Mouse (Mus musculus) right cerebral cortex, postnatal 25 days (tissue): ENCODE results near the gene Alkbh4.
"Not testable (repeated sequence)": the region's sequence is repeated elsewhere in the genome, so short reads cannot be mapped to it uniquely, and the experiment has no call there.

Experiments
- DNase-seq: peaks from one replicate; pipeline ENCODE4 v3.0.0; 2022

Gene Alkbh4

DNA sequence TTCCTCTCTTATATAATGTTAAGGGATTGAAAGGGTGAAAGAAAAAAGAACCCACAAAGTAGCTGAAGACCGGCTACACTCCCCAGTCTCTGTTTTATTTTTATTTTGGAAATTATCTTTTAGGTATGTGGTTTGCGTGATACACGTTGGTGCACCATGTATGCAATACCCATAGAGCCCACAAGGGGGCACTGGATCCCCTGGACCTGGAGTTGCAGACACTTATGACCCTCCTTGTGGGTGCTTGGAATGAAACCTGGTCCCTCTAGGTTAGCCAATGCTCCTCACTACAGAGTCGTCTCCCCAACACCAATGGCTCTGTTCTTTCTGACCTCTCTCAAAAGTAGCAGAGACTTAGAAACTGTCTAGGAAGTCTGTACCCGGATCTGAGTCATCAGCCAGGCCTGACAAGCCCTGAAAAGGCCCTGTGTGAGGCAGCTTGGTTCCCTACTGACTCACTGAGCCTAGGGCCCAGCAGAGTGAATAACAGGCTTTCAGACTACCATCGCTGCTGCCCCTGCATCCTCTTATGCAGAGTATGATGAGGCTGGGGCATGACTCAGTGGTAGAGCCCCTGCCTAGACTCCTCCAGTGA, 7.3 kb downstream of the Alkbh4 start:
- no peak for DNase-seq

DNA sequence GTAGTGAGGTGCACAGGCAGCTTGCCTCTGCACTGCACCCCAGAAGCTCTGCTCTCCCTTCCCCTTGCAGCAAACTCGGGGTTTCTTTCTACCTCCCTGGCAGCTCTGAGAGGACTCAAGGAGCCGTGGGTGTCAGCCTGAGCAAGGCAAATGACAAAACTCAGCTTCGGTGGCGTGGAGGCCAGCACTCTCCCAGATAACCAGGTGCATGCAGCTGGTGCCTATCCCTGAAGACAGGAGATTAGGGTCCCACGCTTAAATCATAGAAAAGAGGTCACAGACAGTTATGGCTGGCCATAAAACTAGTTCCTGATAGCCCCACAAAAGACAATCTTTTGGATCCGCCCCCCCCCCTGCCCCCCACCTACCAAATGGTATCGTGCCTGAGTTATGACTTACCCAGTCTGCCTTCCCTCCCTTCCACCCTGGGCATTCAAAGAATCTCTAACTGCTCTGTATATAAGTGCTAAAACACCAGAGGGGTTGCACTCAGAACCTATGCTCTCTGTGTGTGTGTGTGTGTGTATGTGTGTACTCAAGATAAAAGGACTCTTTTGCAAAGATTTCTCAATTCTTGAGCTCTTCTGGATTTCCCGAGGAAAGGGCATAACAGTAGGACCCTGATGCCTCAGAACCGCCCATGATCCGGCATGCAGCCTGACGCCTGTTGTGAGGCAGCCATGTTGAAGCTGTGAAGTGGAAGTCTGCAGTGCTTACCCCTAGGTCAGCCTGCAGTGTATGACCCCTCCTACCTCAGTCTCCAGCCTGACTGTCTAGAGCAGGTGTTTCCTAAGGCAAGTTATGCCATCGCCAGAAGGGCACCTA, 8.9 kb downstream of the Alkbh4 start:
- DNase-seq = no peak

DNA sequence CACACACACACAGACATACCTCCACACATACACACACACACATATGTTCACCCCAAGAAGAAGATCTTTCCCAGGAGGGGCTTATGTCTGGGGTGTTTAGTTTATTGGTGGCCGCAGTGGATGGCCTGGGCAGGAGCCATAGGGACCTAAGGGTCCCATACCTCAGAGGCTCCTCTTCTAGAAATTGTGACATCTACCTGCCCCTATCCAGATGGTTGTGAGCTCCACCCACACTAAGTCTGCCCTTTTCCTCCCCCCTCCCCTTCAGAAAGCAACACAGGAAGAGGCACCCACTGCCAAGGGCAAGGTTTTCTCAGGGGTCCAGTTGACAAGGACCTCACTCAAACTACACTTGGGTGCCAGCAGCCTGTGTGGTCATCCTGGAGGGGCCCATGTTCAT, 11.0 kb downstream of the Alkbh4 start:
- DNase-seq = no peak

DNA sequence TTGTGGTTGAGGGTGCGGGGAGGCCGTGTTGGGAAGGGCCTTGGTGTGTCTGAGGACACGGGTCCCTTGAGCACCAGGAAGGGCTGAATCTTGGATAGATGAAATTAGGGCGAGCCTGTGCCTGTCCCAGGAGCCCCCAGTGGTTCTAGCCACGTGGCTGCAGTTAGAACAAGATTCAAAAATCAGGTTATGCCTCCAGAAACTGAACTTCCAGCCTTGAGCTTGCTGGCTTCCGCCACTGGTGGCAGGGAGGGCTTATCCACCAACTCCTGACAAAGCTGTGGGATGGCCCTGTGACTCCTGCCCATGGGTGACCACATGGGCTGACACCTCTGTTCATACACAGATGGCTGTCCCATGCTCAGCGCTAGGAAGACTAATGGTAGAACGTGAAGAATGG, 11.8 kb downstream of the Alkbh4 start:
- DNase-seq = no peak

- not testable (repeated sequence) for DNase-seq
These were observed 13.2 kb downstream of the Alkbh4 start for GRCm38 (mm10) chr5:136149134-136149576.

DNA sequence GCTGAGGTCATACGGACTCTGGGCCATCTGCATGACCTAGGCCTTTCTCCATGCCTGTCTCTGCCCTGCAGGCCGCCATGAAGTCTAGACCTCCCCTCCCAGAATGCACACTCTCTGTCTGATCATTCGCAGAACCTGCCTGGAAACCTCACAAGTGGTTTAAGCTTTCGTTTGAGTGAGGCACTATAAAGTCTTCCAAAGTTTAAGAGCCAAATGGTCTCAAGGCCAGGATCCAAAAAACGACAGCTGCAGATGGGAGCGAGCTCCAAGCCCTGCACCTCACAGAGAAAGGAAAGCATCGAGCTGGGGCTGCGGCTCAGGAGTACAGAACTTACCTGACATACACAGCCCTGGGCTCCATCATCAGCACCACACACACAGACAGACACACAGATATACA, 16.4 kb downstream of the Alkbh4 start:
- DNase-seq = no peak

GRCm38 (mm10) chr5:136155399-136155798, 19.5 kb downstream of the Alkbh4 start:
- no peak for DNase-seq

DNA sequence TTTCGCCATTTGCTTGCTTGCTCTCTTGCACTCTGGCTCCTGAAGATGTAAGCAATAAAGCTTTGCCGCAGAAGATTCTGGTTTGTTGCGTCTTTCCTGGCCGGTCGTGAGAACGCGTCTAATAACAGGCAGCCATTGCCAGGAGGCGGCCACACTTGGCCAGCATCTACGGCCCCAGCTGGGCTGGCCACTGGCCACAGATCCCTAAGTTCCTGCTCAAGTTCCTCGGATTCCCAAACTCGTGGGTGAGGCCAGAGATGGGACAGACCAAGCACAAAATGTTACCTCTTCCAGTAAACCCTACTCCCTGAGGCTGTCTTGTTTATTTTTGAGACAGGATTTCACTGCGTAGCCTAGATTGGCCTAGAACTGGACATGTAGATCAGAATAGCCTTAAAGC, 24.1 kb downstream of the Alkbh4 start:
- not testable (repeated sequence) for DNase-seq

DNA sequence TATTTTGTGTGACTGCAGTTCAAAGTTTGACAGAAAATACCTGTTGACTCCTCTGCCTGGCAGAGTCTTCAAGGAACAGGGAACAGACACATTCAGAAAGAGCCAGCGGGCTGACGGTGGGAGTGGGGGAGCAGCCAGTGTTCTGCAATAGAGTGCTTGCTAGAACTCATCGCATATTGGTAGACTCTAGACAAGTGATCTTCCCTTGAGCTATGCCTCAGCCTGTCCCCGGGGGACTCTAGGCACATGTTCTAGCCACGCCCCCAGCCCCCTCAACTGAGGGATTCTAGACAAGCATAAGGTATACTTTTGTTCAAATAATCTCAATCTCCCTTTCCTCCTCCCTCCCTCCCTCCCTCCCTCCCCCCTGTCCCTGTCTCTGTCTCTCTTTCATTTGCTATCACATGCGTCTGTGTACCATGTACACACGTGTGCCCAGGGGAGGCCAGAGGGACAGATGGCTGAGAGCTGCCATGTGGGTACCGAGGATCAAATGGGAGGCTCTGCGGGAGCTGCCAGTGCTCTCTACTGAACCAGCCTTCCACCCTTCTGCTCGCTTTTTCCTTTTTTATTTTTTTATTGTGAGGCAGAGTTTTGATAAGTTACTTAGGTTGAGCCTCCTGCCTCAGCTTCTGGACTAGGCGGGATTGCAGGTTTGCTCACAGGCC, 28.0 kb downstream of the Alkbh4 start:
- DNase-seq = no peak

DNA sequence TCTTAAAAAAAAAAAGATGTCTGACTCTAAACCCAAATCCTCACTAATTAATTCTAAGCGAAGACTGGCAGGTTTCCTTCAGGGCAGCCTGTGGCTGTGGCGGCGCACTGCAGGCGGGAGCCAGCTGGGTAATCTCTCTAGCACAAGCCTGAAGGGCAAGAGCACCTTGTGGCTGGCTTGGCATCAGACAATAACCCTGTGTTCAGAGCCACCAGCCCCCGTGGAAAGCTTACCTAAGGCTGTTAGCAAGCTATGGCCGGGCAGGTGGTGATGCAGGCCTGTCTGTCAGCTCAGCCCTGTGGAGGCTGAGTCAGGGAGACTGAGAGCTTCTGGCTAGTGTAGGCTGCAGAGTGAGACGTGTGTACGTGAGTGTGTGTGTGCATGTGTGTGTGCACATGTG, 29.3 kb downstream of the Alkbh4 start:
- no peak for DNase-seq

DNA sequence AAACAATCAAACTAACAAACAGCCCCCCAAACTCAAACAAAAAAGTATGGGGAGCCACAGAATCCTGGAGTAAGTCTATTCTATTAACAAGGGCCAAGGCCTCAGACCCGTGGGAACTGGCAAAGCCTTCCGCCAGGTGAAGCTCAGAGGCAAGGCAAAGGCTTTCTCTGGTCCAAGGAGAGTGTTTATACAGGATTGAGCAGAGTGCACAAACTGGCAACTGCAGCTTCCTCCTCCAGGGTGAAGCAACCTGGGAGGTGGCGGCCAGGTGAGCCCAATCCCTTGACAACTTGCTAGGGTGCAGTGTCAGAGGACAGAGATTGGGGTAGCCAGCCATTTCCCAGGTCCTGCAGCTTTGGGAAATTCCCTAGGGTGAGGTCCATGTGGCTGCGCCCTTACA, 31.4 kb downstream of the Alkbh4 start:
- no peak for DNase-seq

DNA sequence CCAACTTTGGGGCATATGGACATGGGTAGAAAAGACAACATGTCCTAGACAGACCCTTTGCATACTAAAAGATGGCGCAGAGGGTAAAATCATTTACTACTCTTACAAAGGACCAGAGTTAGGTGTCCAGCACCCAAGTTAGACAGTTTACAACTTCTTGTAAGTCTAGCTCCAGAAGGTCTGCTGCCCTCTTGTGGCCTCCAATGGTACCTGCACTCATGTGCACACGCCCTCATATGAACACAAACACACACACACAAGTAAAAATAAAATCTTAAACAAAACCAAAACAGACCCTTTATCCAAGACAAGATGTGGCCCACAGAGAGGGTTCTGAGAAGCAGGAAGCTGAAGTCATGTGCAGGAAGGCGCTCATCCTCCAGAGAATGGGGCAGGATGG, 32.1 kb downstream of the Alkbh4 start:
- DNase-seq = no peak

- DNase-seq = peak; percentile 56
These were observed 33.9 kb downstream of the Alkbh4 start for GRCm38 (mm10) chr5:136169626-136170511.

- peak; percentile 88 for DNase-seq
These were observed 34.8 kb downstream of the Alkbh4 start, which contains the start of gene Orai2 for GRCm38 (mm10) chr5:136170512-136171362. Gene Orai2 (minus strand): TSS chr5:136170713.

DNA sequence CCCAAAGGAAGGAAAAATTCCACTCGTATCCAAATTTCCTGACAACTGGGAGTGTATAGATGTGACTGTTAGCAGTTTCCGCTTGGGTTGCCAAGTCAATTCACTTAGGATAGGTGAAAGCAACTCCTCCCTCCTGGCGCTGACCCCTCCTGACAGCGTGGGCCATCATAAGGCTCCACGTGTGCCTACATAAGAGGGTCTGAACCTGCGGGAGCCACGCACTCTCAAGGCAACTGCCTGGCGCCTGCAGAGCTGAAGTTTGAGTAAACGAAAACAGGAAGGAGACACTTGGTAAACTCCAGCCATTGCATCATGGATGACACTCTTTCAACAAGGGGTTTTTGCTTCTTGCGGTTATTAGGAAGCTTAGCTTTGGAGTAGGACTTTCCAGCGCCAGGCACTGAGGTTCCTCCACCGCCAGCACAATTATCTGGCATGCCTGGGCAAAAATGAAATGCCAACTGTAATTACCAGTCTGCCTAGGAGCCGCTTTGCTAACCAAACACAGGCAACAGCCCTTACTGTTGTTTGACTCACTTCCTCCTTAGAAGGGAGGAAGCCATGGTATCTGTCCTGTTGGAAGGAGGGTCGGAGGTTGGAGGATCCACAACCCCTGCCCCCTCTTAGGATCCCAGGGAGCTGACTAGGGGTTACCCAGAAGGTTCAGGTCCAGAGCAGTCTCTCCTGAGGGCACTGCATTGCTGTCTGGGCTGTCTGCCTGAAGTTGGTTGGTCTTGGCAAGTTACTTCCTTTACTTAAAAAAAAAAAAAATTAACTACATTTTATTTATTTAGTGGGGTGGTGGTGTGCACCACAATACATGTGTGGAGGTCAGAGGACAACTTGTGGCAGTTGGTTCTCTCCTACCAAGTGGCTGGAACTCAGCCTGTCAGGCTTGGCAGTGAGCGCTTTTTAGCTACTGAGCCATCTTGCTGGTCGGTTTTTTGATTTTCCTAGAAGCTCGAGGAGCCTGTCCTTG, 35.7 kb downstream of the Alkbh4 start:
- no peak for DNase-seq

DNA sequence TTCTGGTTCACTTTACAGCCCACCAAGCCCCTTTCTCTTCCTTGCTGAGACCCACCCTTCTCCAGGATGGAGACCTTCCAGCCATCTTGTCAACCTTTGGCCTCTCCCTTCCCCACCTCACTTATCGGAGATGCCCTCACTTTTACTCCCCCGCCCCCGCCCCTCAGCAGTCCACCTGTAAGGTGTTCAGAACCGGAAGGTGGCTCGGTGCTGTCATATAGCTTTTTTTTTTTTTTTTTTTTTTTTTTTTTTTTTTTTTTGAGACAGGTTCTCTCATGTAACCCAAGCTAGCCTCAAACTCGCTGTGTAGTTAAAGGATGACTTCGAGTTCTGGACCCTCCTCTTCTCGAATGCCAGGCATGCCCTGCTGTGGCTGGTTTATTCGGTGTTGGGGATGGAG, 37.0 kb downstream of the Alkbh4 start:
- no peak for DNase-seq

DNA sequence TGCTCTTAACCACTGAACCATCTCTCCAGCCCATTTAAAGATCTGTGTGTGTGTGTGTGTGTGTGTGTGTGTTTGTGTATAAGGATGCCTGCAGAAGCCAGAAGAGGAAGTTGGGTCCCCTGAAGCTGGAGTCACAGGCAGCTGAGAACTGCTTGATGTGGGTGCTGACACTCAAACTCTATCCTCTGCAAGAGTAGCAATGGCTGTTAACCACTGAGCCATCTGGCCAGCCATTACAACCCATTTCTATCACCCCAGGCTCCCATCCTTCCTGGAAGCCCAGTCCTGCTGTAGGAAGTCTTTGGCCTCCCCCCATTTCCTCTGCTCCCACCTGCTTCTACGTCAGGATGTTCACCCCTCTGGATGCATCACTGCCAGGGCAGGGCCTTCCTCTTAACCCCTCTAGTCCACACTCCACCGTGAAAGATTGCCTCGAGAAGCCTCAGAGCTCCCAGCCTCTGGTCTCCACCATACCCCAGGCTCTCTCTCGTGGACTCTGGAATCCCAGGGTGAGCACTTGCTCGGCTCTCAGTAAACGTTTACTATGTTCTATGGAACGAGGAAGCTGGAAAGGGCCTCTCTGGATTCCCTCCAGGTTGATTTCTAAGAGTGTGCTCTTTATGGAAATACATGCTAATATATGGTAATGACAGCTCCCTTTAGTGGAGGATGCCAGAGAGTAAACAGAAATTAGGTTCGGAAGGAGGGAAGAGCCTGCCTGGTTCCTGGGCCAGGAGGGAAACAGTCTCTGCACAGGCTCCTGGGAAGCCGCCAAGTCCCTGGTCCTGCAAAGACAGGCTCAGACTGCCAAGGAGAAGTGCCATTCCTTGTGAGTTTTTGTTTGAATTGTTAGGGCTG, 37.9 kb downstream of the Alkbh4 start:
- peak; percentile 48 for DNase-seq

GRCm38 (mm10) chr5:136179594-136179993, 43.6 kb downstream of the Alkbh4 start:
- DNase-seq = no peak

GRCm38 (mm10) chr5:136181197-136181596, 45.3 kb downstream of the Alkbh4 start:
- no peak for DNase-seq

GRCm38 (mm10) chr5:136182049-136182448, 46.1 kb downstream of the Alkbh4 start:
- peak; percentile 20 for DNase-seq
